Mouse (Mus musculus): ENCODE results near the gene Rnf44. TPM values are rescaled to one million over a fixed set of nuclear protein-coding genes. Genes with fewer than 3 reads are reported as not detected.

Gene Rnf44
- polyA plus RNA-seq, 1 experiment from 2014 or later: 77.4 TPM

GRCm38 (mm10) chr13:54695479-54696230, 1.9 kb upstream of the Rnf44 start:
- Histone ChIP-seq H3K4me1 (replicated peaks; ENCODE audit: insufficient read depth, low read length) (peaks cover 11% of the 10 kb centered on the region; the same call in 1 of the 2 replicates), H3K9me3 (replicated peaks; ENCODE audit: low read length) (no peaks in the 10 kb centered on the region), H3K36me3 (ENCODE audit: insufficient read depth, low read length) (no peaks in the 10 kb centered on the region), H3K27me3 (ENCODE audit: insufficient read depth, low read length) (no peaks in the 10 kb centered on the region), H3K27ac (no peak overlapping the region), H3K4me3 (replicated peaks; ENCODE audit: low read depth, low read length) (no peak overlapping the region), H3K4me2 (ENCODE audit: low read length) (no peak overlapping the region), H3K9ac (ENCODE audit: low read depth, low read length) (no peak overlapping the region)
- no peak for DNase-seq (ENCODE audit: low spot score)
- TF ChIP-seq CTCF (IDR thresholded peaks at IDR 0.05; ENCODE audit: low read depth): no peak
- ATAC-seq (replicated peaks; ENCODE audit: low FRiP score, low read depth): no peak
- WGBS: 86% methylated on average over 11 of the region's 11 CpGs

GRCm38 (mm10) chr13:54694348-54695060, 797 bp upstream of the Rnf44 start:
- no peaks in the 10 kb centered on the region for H3K9me3 ChIP-seq (replicated peaks; ENCODE audit: low read length)
- no peaks in the 10 kb centered on the region for H3K27me3 ChIP-seq (ENCODE audit: insufficient read depth, low read length)
- ATAC-seq (replicated peaks; ENCODE audit: low FRiP score, low read depth) (peak; percentile 67), DNase-seq (ENCODE audit: low spot score) (no peak)
- peaks cover 11% of the 10 kb centered on the region; the same call in 1 of the 2 replicates for H3K4me1 ChIP-seq (replicated peaks; ENCODE audit: insufficient read depth, low read length)
- H3K4me2 ChIP-seq (ENCODE audit: low read length): peak overlapping the region; percentile 53
- peak overlapping the region; percentile 98 for H3K27ac ChIP-seq
- WGBS: 13% methylated on average over 26 of the region's 26 CpGs
- peak overlapping the region; percentile 60 for H3K4me3 ChIP-seq (replicated peaks; ENCODE audit: low read depth, low read length)
- no peak for TF ChIP-seq CTCF (IDR thresholded peaks at IDR 0.05; ENCODE audit: low read depth)
- no peaks in the 10 kb centered on the region for H3K36me3 ChIP-seq (ENCODE audit: insufficient read depth, low read length)
- peak overlapping the region; percentile 64 for H3K9ac ChIP-seq (ENCODE audit: low read depth, low read length)

GRCm38 (mm10) chr13:54692711-54693557, 773 bp downstream of the Rnf44 start:
- no peaks in the 10 kb centered on the region for H3K27me3 ChIP-seq (ENCODE audit: insufficient read depth, low read length)
- WGBS: 11% methylated on average over 21 of the region's 21 CpGs
- peak overlapping the region; percentile 77 for H3K4me2 ChIP-seq (ENCODE audit: low read length)
- H3K27ac ChIP-seq: peak overlapping the region; percentile 94
- peaks cover 11% of the 10 kb centered on the region; the same call in 1 of the 2 replicates for H3K4me1 ChIP-seq (replicated peaks; ENCODE audit: insufficient read depth, low read length)
- no peak for TF ChIP-seq CTCF (IDR thresholded peaks at IDR 0.05; ENCODE audit: low read depth)
- no peaks in the 10 kb centered on the region for H3K36me3 ChIP-seq (ENCODE audit: insufficient read depth, low read length)
- H3K4me3 ChIP-seq (replicated peaks; ENCODE audit: low read depth, low read length): peak overlapping the region; percentile 96
- ATAC-seq (replicated peaks; ENCODE audit: low FRiP score, low read depth): no peak
- DNase-seq (ENCODE audit: low spot score): no peak
- peak overlapping the region; percentile 89 for H3K9ac ChIP-seq (ENCODE audit: low read depth, low read length)
- no peaks in the 10 kb centered on the region for H3K9me3 ChIP-seq (replicated peaks; ENCODE audit: low read length)

GRCm38 (mm10) chr13:54691737-54692136, 2.0 kb downstream of the Rnf44 start:
- no peak overlapping the region; the same call in 1 of the 2 replicates for H3K4me2 ChIP-seq (ENCODE audit: low read length)
- no peak for TF ChIP-seq CTCF (IDR thresholded peaks at IDR 0.05; ENCODE audit: low read depth)
- no peak overlapping the region for H3K27ac ChIP-seq
- no peaks in the 10 kb centered on the region for H3K36me3 ChIP-seq (ENCODE audit: insufficient read depth, low read length)
- H3K9me3 ChIP-seq (replicated peaks; ENCODE audit: low read length): no peaks in the 10 kb centered on the region
- ATAC-seq (replicated peaks; ENCODE audit: low FRiP score, low read depth) (no peak), DNase-seq (ENCODE audit: low spot score) (no peak)
- H3K4me3 ChIP-seq (replicated peaks; ENCODE audit: low read depth, low read length): no peak overlapping the region
- H3K9ac ChIP-seq (ENCODE audit: low read depth, low read length): no peak overlapping the region
- H3K27me3 ChIP-seq (ENCODE audit: insufficient read depth, low read length): no peaks in the 10 kb centered on the region
- H3K4me1 ChIP-seq (replicated peaks; ENCODE audit: insufficient read depth, low read length): peaks cover 11% of the 10 kb centered on the region; the same call in 1 of the 2 replicates

- no peak for ATAC-seq (replicated peaks; ENCODE audit: low FRiP score, low read depth)
- WGBS: 93% methylated on average over 8 of the region's 8 CpGs
- Histone ChIP-seq H3K4me2 (ENCODE audit: low read length) (no peak overlapping the region), H3K4me3 (replicated peaks; ENCODE audit: low read depth, low read length) (no peak overlapping the region), H3K27ac (no peak overlapping the region), H3K9me3 (replicated peaks; ENCODE audit: low read length) (no peaks in the 10 kb centered on the region), H3K4me1 (replicated peaks; ENCODE audit: insufficient read depth, low read length) (peaks cover 22% of the 10 kb centered on the region), H3K36me3 (ENCODE audit: insufficient read depth, low read length) (no peaks in the 10 kb centered on the region), H3K9ac (ENCODE audit: low read depth, low read length) (no peak overlapping the region), H3K27me3 (ENCODE audit: insufficient read depth, low read length) (no peaks in the 10 kb centered on the region)
- no peak for DNase-seq (ENCODE audit: low spot score)
- TF ChIP-seq CTCF (IDR thresholded peaks at IDR 0.05; ENCODE audit: low read depth): no peak
Measured at GRCm38 (mm10) chr13:54690151-54690740, 3.5 kb downstream of the Rnf44 start.
